Mouse (Mus musculus) heart, embryonic 12.5 days (tissue): ENCODE data around the gene Zfp213. TPM values are rescaled to one million over a fixed set of nuclear protein-coding genes. Genes with fewer than 3 reads are reported as not detected.

Experiments
- ATAC-seq: fragments of 200-750 bp; cut with Nextera tagmentation; 2 replicates; pipeline ENCODE4 v1.8.0; 2017; ENCODE audit warnings: moderate TSS enrichment, moderate library complexity; ENCODE audit not compliant: insufficient number of reproducible peaks, low FRiP score
- H3K27ac ChIP-seq: fragments of 300-500 bp; sonication (generic); 2 replicates; pipeline ENCODE4 v1.5.1; 2016; ENCODE audit warnings: mild to moderate bottlenecking, moderate library complexity; ENCODE audit not compliant: poor library complexity, severe bottlenecking
- H3K27me3 ChIP-seq: fragments of 300-500 bp; sonication (generic); replicated peaks from 2 replicates; pipeline ENCODE4 v1.6.1; 2016; ENCODE audit warnings: mild to moderate bottlenecking, moderate library complexity
- H3K36me3 ChIP-seq: fragments of 300-500 bp; sonication (generic); 2 replicates; pipeline ENCODE4 v1.6.1; 2016; ENCODE audit warnings: mild to moderate bottlenecking, moderate library complexity
- H3K4me1 ChIP-seq: fragments of 300-500 bp; sonication (generic); replicated peaks from 2 replicates; pipeline ENCODE4 v1.6.1; 2016; ENCODE audit warnings: mild to moderate bottlenecking
- H3K4me2 ChIP-seq: fragments of 300-500 bp; sonication (generic); 2 replicates; pipeline ENCODE4 v1.6.1; 2016; ENCODE audit warnings: mild to moderate bottlenecking, moderate library complexity
- H3K4me3 ChIP-seq: fragments of 300-500 bp; sonication (generic); 2 replicates; pipeline ENCODE4 v1.5.1; 2016; ENCODE audit warnings: mild to moderate bottlenecking
- H3K9ac ChIP-seq: fragments of 300-500 bp; sonication (generic); 2 replicates; pipeline ENCODE4 v1.6.1; 2016; ENCODE audit warnings: mild to moderate bottlenecking, moderate library complexity
- H3K9me3 ChIP-seq: fragments of 300-500 bp; sonication (generic); replicated peaks from 2 replicates; pipeline ENCODE4 v1.6.1; 2016; ENCODE audit warnings: mild to moderate bottlenecking, moderate library complexity
- WGBS: fragments of 180-500 bp; shearing (Covaris S2); methylation state at CpG from one replicate; pipeline ENCODE4 v1.1.7; 2016; 5-methylcytosine and 5-hydroxymethylcytosine counted together
- polyA plus RNA-seq: library from polyadenylated mRNA; unstranded; fragments of >200 nt; fragmentation: Nextera tagmentation; extraction: Ambion mirVana; gene quantifications from 2 replicates; pipeline ENCODE4 v1.2.1, GENCODE M21; 2016

Zfp213 gene
- polyA plus RNA-seq, 1 experiment from 2014 or later: 14.1 TPM

DNA sequence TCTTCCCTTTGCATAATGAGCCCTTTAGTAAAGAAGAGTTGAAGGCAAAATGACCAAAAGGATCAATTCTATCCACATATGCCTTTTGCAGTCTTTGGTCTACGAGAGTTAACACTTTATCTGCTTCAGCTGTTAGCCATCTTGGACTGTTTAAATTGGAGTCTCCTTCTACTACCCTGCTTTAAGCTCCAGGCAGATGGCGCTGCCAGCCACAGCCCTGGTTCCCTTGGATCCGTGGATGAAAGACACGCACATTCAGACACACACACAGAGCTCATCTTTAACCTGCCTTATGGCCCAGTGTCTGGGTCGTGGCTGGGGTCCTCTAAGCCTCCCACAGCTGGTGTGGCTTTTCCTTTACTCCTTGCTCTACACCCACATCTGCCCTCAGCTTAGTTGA, 7.0 kb upstream of the Zfp213 start:
- Histone ChIP-seq H3K36me3 (peaks cover 35% of the 10 kb centered on the region), H3K9ac (no peak overlapping the region), H3K27ac (no peak overlapping the region), H3K4me3 (no peak overlapping the region), H3K9me3 (peaks cover 10% of the 10 kb centered on the region; the same call in 1 of the 2 replicates), H3K4me1 (no peaks in the 10 kb centered on the region), H3K27me3 (no peaks in the 10 kb centered on the region), H3K4me2 (no peak overlapping the region)
- no peak for ATAC-seq
- WGBS: 20% methylated on average over 5 of the region's 5 CpGs

DNA sequence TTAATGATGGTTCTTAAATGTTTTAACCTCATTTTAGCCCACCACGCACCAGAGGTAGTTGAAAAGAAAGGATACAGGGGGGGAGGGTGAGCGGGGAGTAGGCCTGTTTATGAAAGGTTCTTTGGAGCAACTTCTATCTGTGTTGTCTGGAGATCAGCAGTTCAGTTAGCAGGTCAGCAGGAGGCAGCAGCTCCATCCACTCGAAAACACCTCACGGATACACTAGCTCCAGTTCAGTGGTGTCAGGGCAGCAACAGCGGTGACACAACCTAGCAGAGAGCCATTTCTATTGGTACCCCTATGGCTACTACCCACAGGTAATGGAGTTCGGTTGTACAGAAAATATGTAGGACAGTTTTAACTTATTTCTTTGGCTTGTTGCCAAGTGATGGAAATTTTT, 6.0 kb upstream of the Zfp213 start:
- peaks cover 3% of the 10 kb centered on the region for H3K4me1 ChIP-seq
- peaks cover 25% of the 10 kb centered on the region for H3K36me3 ChIP-seq
- H3K9me3 ChIP-seq: 0 out of 2 replicates have a peak, but pooled peaks cover 2% of the 10 kb centered on the region
- ATAC-seq: peak; percentile 63; the same call in 1 of the 2 replicates
- H3K4me3 ChIP-seq: no peak overlapping the region
- no peak overlapping the region for H3K27ac ChIP-seq
- H3K27me3 ChIP-seq: no peaks in the 10 kb centered on the region
- no peak overlapping the region for H3K4me2 ChIP-seq
- WGBS: 34% methylated on average over 6 of the region's 6 CpGs
- H3K9ac ChIP-seq: no peak overlapping the region

DNA sequence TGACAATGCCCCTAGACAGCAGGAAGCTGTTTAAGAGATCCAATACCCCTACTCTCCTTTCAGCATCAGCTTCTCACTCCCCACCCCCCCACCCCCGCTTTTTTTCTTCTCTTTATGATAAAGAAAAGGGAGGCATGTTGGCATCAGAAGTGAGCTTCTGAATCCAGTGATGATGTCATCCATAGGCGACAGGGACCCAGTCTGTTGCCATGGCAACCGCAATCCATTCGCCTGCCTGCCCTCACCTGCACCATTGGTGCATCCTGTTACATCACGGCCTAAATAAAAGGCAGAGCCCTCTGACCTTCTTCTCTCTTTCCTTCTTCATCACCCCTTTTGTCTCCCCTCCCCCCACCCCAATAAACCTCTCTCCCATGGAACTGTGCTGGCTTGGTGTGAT, 4.3 kb upstream of the Zfp213 start:
- H3K27me3 ChIP-seq: no peaks in the 10 kb centered on the region
- 27% methylated on average over 5 of the region's 5 CpGs for WGBS

GRCm38 (mm10) chr17:23566787-23567186, 2.7 kb upstream of the Zfp213 start:
- Histone ChIP-seq H3K36me3 (no peaks in the 10 kb centered on the region), H3K4me1 (peaks cover 13% of the 10 kb centered on the region), H3K27me3 (no peaks in the 10 kb centered on the region), H3K9ac (no peak overlapping the region), H3K27ac (no peak overlapping the region), H3K9me3 (no peaks in the 10 kb centered on the region), H3K4me2 (no peak overlapping the region), H3K4me3 (no peak overlapping the region)
- 43% methylated on average over 5 of the region's 5 CpGs for WGBS
- ATAC-seq: no peak

More for the DNA sequence above, 4.3 kb upstream of the Zfp213 start:
- Histone ChIP-seq H3K9me3 (no peaks in the 10 kb centered on the region), H3K9ac (no peak overlapping the region), H3K4me2 (no peak overlapping the region), H3K4me3 (no peak overlapping the region), H3K36me3 (peaks cover 8% of the 10 kb centered on the region; the same call in 1 of the 2 replicates), H3K27ac (no peak overlapping the region), H3K4me1 (peaks cover 8% of the 10 kb centered on the region)
- no peak for ATAC-seq

DNA sequence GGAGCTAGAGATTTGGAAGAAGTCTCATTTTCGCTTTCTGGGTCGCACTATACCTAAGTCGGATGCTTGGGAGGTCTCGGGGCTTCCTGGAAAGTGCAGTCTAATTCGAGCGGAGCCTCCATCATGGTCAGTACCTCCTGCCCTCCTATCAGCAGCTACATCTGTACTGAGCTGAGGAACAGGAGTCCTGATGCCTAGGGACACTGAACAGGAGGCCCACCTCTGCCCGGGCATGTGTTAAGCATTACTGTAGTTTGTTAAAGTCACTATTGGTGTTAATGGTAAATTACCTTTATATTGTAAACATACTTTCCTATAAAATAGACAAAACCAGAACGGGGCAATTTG, 304 bp upstream of the Zfp213 start:
- Histone ChIP-seq H3K36me3 (peaks cover 23% of the 10 kb centered on the region), H3K9ac (peak overlapping the region; percentile 96), H3K27ac (peak overlapping the region; percentile 97), H3K4me3 (peak overlapping the region; percentile 92), H3K4me1 (peaks cover 13% of the 10 kb centered on the region), H3K9me3 (no peaks in the 10 kb centered on the region), H3K27me3 (no peaks in the 10 kb centered on the region), H3K4me2 (peak overlapping the region; percentile 79)
- 2% methylated on average over 8 of the region's 8 CpGs for WGBS
- peak; percentile 81 for ATAC-seq

GRCm38 (mm10) chr17:23559767-23560166, 4.3 kb downstream of the Zfp213 start:
- Histone ChIP-seq H3K9me3 (no peaks in the 10 kb centered on the region), H3K4me2 (no peak overlapping the region), H3K4me1 (peaks cover 11% of the 10 kb centered on the region), H3K36me3 (peaks cover 64% of the 10 kb centered on the region), H3K27ac (no peak overlapping the region), H3K9ac (no peak overlapping the region), H3K4me3 (no peak overlapping the region), H3K27me3 (no peaks in the 10 kb centered on the region)
- ATAC-seq: no peak
- WGBS: 58% methylated on average over 11 of the region's 11 CpGs

GRCm38 (mm10) chr17:23555243-23555916, 8.7 kb downstream of the Zfp213 start:
- WGBS: 72% methylated on average over 7 of the region's 7 CpGs
- Histone ChIP-seq H3K9ac (no peak overlapping the region), H3K4me2 (no peak overlapping the region)

GRCm38 (mm10) chr17:23554321-23554720, 9.7 kb downstream of the Zfp213 start:
- ATAC-seq: no peak
- no peaks in the 10 kb centered on the region for H3K9me3 ChIP-seq

More at GRCm38 (mm10) chr17:23555243-23555916, 8.7 kb downstream of the Zfp213 start:
- H3K27ac ChIP-seq: no peak overlapping the region
- peaks cover 14% of the 10 kb centered on the region for H3K4me1 ChIP-seq
- no peak overlapping the region for H3K4me3 ChIP-seq
- no peaks in the 10 kb centered on the region for H3K27me3 ChIP-seq
- H3K36me3 ChIP-seq: peaks cover 52% of the 10 kb centered on the region
- H3K9me3 ChIP-seq: no peaks in the 10 kb centered on the region
- ATAC-seq: no peak

GRCm38 (mm10) chr17:23553634-23554120, 10.4 kb downstream of the Zfp213 start:
- H3K4me3 ChIP-seq: no peak overlapping the region
- H3K27ac ChIP-seq: no peak overlapping the region
- no peaks in the 10 kb centered on the region for H3K9me3 ChIP-seq
- H3K4me2 ChIP-seq: no peak overlapping the region
- H3K4me1 ChIP-seq: peaks cover 14% of the 10 kb centered on the region
- peaks cover 35% of the 10 kb centered on the region for H3K36me3 ChIP-seq
- no peak overlapping the region for H3K9ac ChIP-seq
- ATAC-seq: no peak
- 58% methylated on average over 1 of the region's 1 CpGs for WGBS
- H3K27me3 ChIP-seq: no peaks in the 10 kb centered on the region

More at GRCm38 (mm10) chr17:23554321-23554720, 9.7 kb downstream of the Zfp213 start:
- no peak overlapping the region for H3K27ac ChIP-seq
- peaks cover 14% of the 10 kb centered on the region for H3K4me1 ChIP-seq
- H3K4me2 ChIP-seq: no peak overlapping the region
- no peak overlapping the region for H3K4me3 ChIP-seq
- no peak overlapping the region for H3K9ac ChIP-seq
- H3K36me3 ChIP-seq: peaks cover 42% of the 10 kb centered on the region
- H3K27me3 ChIP-seq: no peaks in the 10 kb centered on the region

DNA sequence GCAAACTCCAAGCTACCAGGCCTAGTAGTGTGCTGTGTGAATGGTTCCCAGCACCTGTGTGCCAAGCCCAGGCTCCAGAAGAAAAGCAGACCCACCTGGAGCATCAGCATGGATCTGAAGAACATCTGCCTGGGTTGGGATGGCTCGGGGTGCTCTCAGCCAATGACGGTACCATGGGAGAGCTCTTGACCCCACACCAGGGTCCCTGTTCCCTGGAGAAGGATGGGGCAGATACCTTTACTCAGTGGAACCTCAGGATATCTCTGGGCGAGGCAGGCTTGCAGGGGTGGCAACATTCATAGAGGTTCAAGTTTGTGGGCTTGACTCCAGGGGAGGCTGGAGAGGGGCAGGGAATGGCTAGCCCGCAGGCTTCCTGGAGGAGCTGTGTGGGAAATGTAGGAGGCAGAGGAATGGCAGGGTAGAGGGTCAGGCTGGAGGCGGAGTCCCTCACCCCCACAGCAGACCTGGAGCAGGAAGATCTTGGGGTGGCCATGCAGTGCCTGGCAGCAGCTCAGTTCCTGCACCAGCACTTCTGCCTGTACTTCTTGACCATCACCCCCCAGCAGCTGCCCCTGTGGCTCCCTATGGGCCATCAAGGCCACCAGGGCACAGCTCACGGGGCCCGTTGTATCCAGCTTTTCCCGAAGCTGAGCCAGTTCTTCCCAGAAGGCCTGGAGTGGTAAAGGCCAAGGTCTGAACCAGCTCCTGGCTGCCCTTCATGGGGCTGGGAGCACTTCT, 11.0 kb downstream of the Zfp213 start:
- ATAC-seq: no peak
- Histone ChIP-seq H3K4me3 (no peak overlapping the region), H3K27me3 (no peaks in the 10 kb centered on the region), H3K36me3 (peaks cover 29% of the 10 kb centered on the region), H3K4me2 (no peak overlapping the region), H3K9me3 (no peaks in the 10 kb centered on the region), H3K4me1 (peaks cover 14% of the 10 kb centered on the region), H3K27ac (no peak overlapping the region), H3K9ac (no peak overlapping the region)
- 82% methylated on average over 8 of the region's 8 CpGs for WGBS

DNA sequence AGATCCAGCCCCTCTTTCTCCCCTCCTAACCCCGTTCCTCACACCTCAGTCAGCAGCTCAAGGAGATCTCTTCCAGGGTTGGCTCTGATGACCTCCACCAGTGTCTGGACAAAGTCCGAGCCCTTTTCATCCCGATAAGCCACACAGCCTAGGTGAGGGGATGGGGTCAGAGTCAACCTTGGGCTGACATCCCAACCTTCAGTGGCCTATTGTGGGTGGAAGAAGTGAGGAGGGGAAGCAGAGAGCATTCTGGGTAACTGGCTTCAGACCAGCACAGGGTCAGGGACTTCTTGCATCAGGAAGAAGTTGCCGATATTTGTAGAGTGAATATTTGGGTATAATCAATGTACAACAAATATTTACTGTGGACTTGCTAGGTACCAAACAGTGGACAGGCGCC, 12.1 kb downstream of the Zfp213 start:
- Histone ChIP-seq H3K27me3 (no peaks in the 10 kb centered on the region), H3K9ac (no peak overlapping the region), H3K4me1 (peaks cover 14% of the 10 kb centered on the region), H3K4me2 (no peak overlapping the region), H3K27ac (no peak overlapping the region), H3K4me3 (no peak overlapping the region), H3K36me3 (peaks cover 18% of the 10 kb centered on the region), H3K9me3 (no peaks in the 10 kb centered on the region)
- ATAC-seq: no peak
- 58% methylated on average over 5 of the region's 5 CpGs for WGBS
